Mouse (Mus musculus) stomach, postnatal 0 days (tissue): ENCODE measurements around the gene Pate4. TPM values are rescaled to one million over a fixed set of nuclear protein-coding genes. Genes with fewer than 3 reads are reported as not detected.

Experiments used
- ATAC-seq: fragments of 200-750 bp; cut with Nextera tagmentation; 2 replicates; pipeline ENCODE4 v1.8.0; 2017; ENCODE audit not compliant: low FRiP score, low TSS enrichment
- DNase-seq: peaks from one replicate; pipeline ENCODE4 v3.0.0-alpha.2; 2016; ENCODE audit warnings: low spot score
- H3K27ac ChIP-seq: fragments of 300-500 bp; sonication (generic); replicated peaks from 2 replicates; pipeline ENCODE4 v1.5.1; 2014; ENCODE audit warnings: mild to moderate bottlenecking, control low read depth
- H3K27me3 ChIP-seq: fragments of 300-500 bp; sonication (generic); 2 replicates; pipeline ENCODE4 v1.6.1; 2014; ENCODE audit warnings: low read length; ENCODE audit not compliant: control insufficient read depth, insufficient read depth
- H3K36me3 ChIP-seq: fragments of 300-500 bp; sonication (generic); 2 replicates; pipeline ENCODE4 v1.6.1; 2014; ENCODE audit warnings: low read length, mixed read lengths; ENCODE audit not compliant: control insufficient read depth, insufficient read depth
- H3K4me1 ChIP-seq: fragments of 300-500 bp; sonication (generic); replicated peaks from 2 replicates; pipeline ENCODE4 v1.6.1; 2014; ENCODE audit warnings: antibody characterized with exemption; ENCODE audit not compliant: control insufficient read depth, insufficient read depth
- H3K4me2 ChIP-seq: fragments of 300-500 bp; sonication (generic); replicated peaks from 2 replicates; pipeline ENCODE4 v1.6.1; 2014; ENCODE audit warnings: low read depth, mild to moderate bottlenecking, control low read depth, moderate library complexity
- H3K4me3 ChIP-seq: fragments of 300-500 bp; sonication (generic); 2 replicates; pipeline ENCODE4 v1.5.1; 2014; ENCODE audit warnings: low read depth, low read length, control low read depth
- H3K9ac ChIP-seq: fragments of 300-500 bp; sonication (generic); 2 replicates; pipeline ENCODE4 v1.6.1; 2014; ENCODE audit warnings: mild to moderate bottlenecking, low read length, control low read depth, mixed read lengths
- H3K9me3 ChIP-seq: fragments of 300-500 bp; sonication (generic); 2 replicates; pipeline ENCODE4 v1.6.1; 2016; ENCODE audit warnings: low read length; ENCODE audit not compliant: control insufficient read depth
- CTCF ChIP-seq: IDR thresholded peaks from 2 replicates; pipeline ENCODE4 v1.5.1; 2016; ENCODE audit warnings: antibody characterized with exemption, low read depth, mild to moderate bottlenecking, moderate library complexity
- EP300 ChIP-seq: optimal IDR thresholded peaks from 2 replicates; pipeline ENCODE3; 2016; ENCODE audit warnings: antibody characterized with exemption
- WGBS: fragments of 180-500 bp; shearing (Covaris S2); extraction: QIAGEN DNeasy Blood & Tissue Kit; methylation state at CpG from one replicate; pipeline ENCODE4 v1.1.7; 2014; 5-methylcytosine and 5-hydroxymethylcytosine counted together
- polyA plus RNA-seq: library from polyadenylated mRNA; unstranded; fragments of >200 nt; fragmentation: Nextera tagmentation; extraction: Ambion mirVana; gene quantifications from 2 replicates; pipeline ENCODE4 v1.2.1, GENCODE M21; 2015

The Pate4 gene
- polyA plus RNA-seq, 1 experiment from 2014 or later = not detected

DNA sequence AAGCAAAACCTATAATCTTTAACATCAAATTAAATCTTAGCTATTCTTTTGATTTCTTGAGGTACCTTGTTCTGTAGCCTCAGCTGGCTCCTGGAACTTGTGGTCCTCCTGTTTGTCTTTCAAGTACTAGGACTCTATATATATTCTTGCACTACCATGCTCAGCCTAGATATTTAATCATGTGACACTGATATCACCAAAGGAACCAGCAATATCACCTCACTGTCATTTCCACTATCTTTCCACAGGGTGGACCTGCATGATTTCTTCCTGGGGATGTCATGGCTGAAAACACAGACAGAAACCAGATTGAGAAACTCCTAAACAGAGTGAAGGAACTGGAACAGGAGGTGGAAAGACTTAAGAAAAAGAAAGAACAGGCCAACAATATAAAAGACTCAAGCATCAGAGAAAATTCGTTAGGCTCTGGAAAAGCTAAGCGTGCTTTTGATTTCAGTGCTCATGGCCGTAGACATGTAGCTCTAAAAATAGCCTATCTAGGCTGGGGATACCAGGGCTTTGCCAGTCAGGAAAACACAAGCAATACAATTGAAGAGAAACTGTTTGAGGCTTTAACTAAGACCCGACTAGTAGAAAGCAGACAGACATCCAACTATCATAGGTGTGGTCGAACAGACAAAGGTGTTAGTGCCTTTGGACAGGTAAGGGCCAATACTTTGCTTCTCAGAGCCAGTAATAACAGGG is 47.1 kb downstream of the Pate4 start:
- TF ChIP-seq EP300 = no peak
- no peak for TF ChIP-seq CTCF
- no peak for DNase-seq
- no peak for ATAC-seq
- H3K4me1 ChIP-seq = no peaks in the 10 kb centered on the region
- H3K27me3 ChIP-seq = no peaks in the 10 kb centered on the region
- WGBS = 88% methylated on average over 5 of the region's 5 CpGs
- H3K27ac ChIP-seq = no peak overlapping the region
- no peak overlapping the region for H3K4me2 ChIP-seq
- no peak overlapping the region for H3K9ac ChIP-seq
- no peaks in the 10 kb centered on the region for H3K9me3 ChIP-seq
- H3K4me3 ChIP-seq = no peak overlapping the region
- H3K36me3 ChIP-seq = no peaks in the 10 kb centered on the region

DNA sequence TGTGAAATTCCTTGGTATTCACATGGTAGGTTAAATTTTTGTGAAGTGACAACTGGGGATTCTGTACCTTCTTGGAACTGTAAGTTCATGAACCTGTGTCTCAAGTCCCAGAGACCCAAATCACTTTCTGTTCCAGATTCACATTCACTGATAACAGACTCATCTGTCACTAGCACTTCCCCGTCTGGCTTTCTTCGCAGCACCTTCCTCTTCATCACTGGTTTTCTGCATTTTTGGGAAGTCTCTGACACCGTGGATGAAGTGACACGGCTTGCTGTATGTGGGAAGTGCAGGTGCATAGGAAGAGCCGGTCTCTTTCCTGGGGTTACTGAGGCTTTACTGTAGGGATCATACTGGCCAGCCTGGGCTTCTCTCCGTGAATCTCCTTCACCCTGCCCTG is 50.2 kb downstream of the Pate4 start:
- no peak for ATAC-seq
- Histone ChIP-seq H3K4me2 (no peak overlapping the region), H3K27ac (no peak overlapping the region), H3K4me1 (no peaks in the 10 kb centered on the region; the same call in 1 of the 2 replicates), H3K9ac (no peak overlapping the region), H3K36me3 (no peaks in the 10 kb centered on the region), H3K27me3 (no peaks in the 10 kb centered on the region; the same call in 1 of the 2 replicates), H3K4me3 (no peak overlapping the region), H3K9me3 (no peaks in the 10 kb centered on the region)
- TF ChIP-seq CTCF (no peak), EP300 (no peak)
- no peak for DNase-seq
- WGBS = 83% methylated on average over 6 of the region's 6 CpGs

DNA sequence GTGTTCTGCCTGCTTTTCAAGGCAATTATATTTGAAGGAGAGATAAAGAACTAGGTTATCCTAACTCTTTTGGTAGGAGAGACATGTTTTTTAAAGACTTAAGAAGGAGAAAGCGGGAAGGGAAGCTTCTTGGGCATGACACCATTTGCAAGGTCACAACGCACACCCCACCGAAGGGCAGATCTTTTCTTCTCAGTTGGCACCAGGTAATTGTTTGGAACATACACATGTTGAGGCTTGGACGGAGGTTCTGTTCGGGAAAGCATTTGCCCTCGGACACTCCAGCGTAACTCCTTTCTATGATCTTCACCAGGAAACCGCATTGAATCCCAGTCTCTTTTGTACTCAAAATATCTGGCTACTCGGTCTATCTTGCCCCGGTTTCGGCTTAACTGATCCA is 50.7 kb downstream of the Pate4 start:
- Histone ChIP-seq H3K27me3 (no peaks in the 10 kb centered on the region; the same call in 1 of the 2 replicates), H3K27ac (no peak overlapping the region), H3K36me3 (no peaks in the 10 kb centered on the region), H3K4me1 (no peaks in the 10 kb centered on the region; the same call in 1 of the 2 replicates), H3K9ac (no peak overlapping the region), H3K4me2 (no peak overlapping the region), H3K4me3 (no peak overlapping the region), H3K9me3 (no peaks in the 10 kb centered on the region)
- 94% methylated on average over 11 of the region's 11 CpGs for WGBS
- no peak for ATAC-seq
- no peak for DNase-seq
- TF ChIP-seq EP300 = no peak
- no peak for TF ChIP-seq CTCF

DNA sequence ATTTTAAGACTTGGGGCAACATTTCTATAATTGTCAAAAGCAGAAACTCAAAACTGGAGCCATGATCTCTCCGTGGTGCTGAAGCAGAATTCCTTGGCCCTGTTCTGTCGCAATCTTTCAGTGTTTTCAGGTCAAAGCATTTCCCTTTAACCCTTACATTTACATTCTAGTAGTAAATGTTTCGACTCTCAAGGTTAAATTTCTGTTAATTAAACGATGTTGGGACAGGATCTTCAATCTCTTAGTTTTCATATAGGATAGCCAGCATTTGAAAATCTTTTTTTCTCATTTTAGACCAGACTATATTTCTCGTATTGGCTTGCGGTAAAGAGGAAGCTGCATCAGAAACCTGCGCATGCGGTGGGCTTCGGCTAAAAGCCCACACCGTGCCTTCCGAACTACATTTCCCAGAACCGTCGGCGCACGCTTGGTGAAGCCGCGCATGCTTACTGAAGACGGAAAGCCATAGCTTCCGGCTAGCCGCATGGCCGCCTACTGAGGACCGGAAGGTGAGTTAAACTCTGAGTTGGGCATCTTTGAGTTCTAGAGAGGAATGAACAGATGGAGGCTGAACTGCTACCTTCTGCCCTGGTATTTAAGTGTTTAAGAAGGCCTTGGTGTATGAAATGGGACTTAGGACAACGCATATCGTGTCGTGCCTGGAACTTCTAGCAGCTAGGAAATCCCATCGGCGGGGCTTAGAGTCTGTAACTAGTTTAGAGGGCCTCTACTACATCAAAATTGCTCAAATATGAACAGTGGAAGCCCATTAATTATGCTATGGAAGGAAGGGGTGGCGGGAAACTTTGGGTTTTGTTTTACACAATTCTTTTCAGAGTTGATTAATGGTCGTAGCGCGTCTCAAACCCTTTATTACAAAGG is 52.5 kb downstream of the Pate4 start:
- Histone ChIP-seq H3K9me3 (no peaks in the 10 kb centered on the region), H3K4me2 (peak overlapping the region; percentile 97), H3K36me3 (no peaks in the 10 kb centered on the region), H3K4me3 (peak overlapping the region; percentile 61), H3K9ac (peak overlapping the region; percentile 61), H3K27me3 (no peaks in the 10 kb centered on the region; the same call in 1 of the 2 replicates), H3K27ac (0 out of 2 replicates have a peak overlapping the region, but pooled peaks have one; percentile 26), H3K4me1 (no peaks in the 10 kb centered on the region; the same call in 1 of the 2 replicates)
- no peak for TF ChIP-seq EP300
- peak; percentile 88 for ATAC-seq
- DNase-seq = peak; percentile 76
- WGBS = 1% methylated on average over 31 of the region's 31 CpGs

DNA sequence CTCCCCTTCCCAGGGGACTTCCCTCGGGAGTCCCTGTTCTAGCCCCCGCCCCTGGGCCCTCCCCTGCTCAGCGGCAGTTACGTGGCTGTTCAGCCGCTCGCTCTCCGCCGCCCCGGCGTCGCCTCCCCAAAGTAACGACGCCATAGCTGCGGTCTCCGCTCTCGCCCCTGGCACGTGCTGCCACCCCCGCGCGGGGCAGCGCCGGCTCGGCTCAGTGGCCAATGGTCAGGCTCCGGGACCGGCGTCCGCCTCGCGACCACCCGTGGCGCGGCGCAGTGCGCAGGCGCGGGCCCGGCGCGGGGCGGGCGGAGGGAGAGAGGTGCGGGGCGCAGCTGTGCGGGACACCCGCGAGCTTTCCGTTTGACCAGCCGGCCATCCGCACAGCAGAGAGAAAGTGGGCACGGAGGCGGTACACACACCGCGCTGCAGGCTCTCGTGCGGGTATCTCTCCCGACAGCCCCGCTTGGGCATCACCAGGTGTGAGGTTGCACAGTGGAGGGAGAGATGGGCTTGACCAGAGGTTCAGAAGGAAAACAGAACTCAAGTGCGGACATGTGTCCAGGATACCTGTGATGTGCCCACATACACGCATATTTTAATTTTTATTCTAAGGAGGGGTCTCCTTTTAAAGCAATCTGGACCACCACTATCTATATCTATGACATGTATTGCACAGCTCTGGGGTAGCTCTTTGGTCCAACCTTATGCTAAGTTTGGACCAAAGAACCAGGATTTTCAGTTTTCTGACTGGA is 53.3 kb downstream of the Pate4 start, which contains the start of the genes Ddx25 and Pus3:
Ddx25 (minus strand) TSS at position 272 of the 752 bp plus-strand sequence.
Pus3 (plus strand) TSS at position 339 of the 752 bp plus-strand sequence.
- H3K4me3 ChIP-seq = peak within 1 kb of the TSS; percentile 61
- H3K4me2 ChIP-seq = peak within 1 kb of the TSS; percentile 97
- DNase-seq (peak; percentile 40), ATAC-seq (peak; percentile 73)
- WGBS = under 1% methylated on average over 57 of the region's 59 CpGs
- peak within 1 kb of the TSS; percentile 61 for H3K9ac ChIP-seq
- no peaks in the 10 kb centered on the region; the same call in 1 of the 2 replicates for H3K27me3 ChIP-seq
- no peak for TF ChIP-seq EP300
- no peak for TF ChIP-seq CTCF
- no peak within 1 kb of the TSS for H3K27ac ChIP-seq
- H3K36me3 ChIP-seq = no peaks in the 10 kb centered on the region
- H3K9me3 ChIP-seq = no peaks in the 10 kb centered on the region
- H3K4me1 ChIP-seq = no peaks in the 10 kb centered on the region; the same call in 1 of the 2 replicates

Other genes with a start within 250 kb of the Pate4 start
- gene Cdon, start 190.8 kb downstream of the Pate4 start, polyA plus RNA-seq = 2.5 and 2.7 TPM in 2 replicates
- not detected in 2 replicates for gene Gm1113, start 93.7 kb downstream of the Pate4 start, polyA plus RNA-seq
- 0.38 and 0.50 TPM in 2 replicates for gene Ddx25, start 53.4 kb downstream of the Pate4 start, polyA plus RNA-seq
- gene Pus3, start 53.3 kb downstream of the Pate4 start, polyA plus RNA-seq = 7.9 and 9.3 TPM in 2 replicates
- 0.19 and 0.31 TPM in 2 replicates for gene Pate2, start 41.7 kb downstream of the Pate4 start, polyA plus RNA-seq
- 4.1 and 4.7 TPM in 2 replicates for gene Hyls1, start 41.5 kb downstream of the Pate4 start, polyA plus RNA-seq
- gene Pate3, start 36.3 kb upstream of the Pate4 start, polyA plus RNA-seq = not detected in 2 replicates
- gene Pate1, start 75.4 kb upstream of the Pate4 start, polyA plus RNA-seq = not detected in 2 replicates
- gene Gm17677, start 129.1 kb upstream of the Pate4 start, polyA plus RNA-seq = not detected in 2 replicates
- gene Gm17727, start 166.2 kb upstream of the Pate4 start, polyA plus RNA-seq = not detected in 2 replicates
- gene Gm27235, start 178.2 kb upstream of the Pate4 start, polyA plus RNA-seq = not detected in 2 replicates
- gene D730048I06Rik, start 178.2 kb upstream of the Pate4 start, polyA plus RNA-seq = not detected in 2 replicates
- gene 9230110F15Rik, start 232.2 kb upstream of the Pate4 start, polyA plus RNA-seq = not detected in 2 replicates